Mouse (Mus musculus) heart, postnatal 14 days (tissue): Measurements from ENCODE around the gene Bmp6. TPM values are rescaled to one million over a fixed set of nuclear protein-coding genes. Genes with fewer than 3 reads are reported as not detected.
A peak's percentile ranks its signal among the peaks of the same experiment; 100 is the strongest.

ENCODE experiments used
- DNase-seq, 2 experiments: peaks; one replicate each; pipeline ENCODE4 v3.0.0; 2021 to 2022
- intact Hi-C: fragments of 180-260 bp; cut with DNase I; formaldehyde crosslinking; loops from one replicate; pipeline ENCODE4 v1.15.1; 2025
- total RNA-seq, 2 experiments: library from RNA; stranded (reverse); gene quantifications; 2 replicates each; pipeline ENCODE4 v1.2.3; 2021

Gene Bmp6
- total RNA-seq, 2 experiments from 2014 or later: 15.8 to 21.5 TPM

DNA sequence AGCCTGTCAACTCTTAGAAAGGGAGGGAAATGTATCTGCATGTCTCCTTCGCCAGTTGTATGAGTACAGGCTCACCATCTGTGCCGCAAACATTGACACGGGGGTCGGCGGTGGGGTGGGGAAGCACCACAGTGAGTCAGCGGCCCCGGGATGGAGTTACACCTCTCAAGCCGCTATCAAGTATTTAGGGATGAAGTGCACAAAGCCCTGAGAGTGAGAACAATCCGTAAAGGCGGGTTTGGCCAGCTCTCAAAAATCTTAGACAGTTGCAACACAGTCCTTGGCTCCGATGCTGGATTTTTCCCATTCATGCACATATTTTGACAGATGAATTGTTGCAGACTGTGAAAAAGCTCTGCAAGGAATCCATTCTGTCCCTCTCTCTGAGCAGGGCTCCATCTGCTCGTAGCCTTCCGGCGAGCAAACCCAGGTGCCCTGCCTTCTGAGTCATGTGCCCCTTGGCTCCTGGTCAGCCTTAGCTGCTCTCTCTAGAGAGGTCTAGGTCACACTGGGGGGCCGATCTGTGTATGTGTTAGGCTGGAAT, 65.5 kb downstream of the Bmp6 start:
- intact Hi-C loops: no loop called here

DNA sequence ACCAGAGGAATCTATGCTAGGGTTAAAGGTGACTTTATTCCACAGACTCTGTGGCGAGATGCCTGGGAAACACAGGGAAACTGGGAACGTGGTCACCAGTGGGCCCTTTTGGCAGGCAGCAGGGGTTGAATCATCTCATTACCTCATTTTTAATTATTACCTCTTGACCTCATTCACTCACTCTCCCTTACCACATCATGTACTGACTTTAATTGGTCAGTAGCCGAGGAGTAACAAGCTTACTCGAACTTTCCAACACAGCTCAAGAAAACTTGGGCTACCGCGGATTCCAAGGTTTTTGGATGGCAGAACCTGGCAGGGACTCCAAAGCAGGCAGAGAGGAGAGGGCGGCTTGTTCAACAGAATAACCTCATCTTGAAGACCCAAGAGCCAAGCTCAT, 74.9 kb downstream of the Bmp6 start:
- no peak for DNase-seq
- intact Hi-C loops: no loop called here

More for the DNA sequence above, 65.5 kb downstream of the Bmp6 start:
- DNase-seq: peak; percentile 69 to 74

DNA sequence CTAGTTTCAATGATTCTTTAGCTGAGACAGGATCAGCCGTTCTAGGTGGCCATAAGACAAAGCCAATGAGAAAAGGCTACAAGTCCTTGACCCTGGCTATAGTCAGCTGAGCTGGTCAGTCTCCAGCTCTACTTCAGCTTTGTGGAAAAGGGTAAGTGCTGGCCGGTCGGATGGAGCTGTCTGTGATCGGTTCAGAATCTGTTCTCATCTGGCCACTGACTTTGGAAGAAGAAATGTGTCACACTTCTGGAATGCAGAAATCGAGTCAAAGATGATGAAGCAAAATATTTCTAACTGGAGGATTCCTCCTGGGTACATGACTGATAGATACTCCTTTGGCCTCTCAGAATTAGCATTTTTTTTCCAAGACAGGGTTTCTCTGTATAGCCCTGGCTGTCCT, 77.6 kb downstream of the Bmp6 start:
- intact Hi-C loops: no loop called here
- DNase-seq: no peak

DNA sequence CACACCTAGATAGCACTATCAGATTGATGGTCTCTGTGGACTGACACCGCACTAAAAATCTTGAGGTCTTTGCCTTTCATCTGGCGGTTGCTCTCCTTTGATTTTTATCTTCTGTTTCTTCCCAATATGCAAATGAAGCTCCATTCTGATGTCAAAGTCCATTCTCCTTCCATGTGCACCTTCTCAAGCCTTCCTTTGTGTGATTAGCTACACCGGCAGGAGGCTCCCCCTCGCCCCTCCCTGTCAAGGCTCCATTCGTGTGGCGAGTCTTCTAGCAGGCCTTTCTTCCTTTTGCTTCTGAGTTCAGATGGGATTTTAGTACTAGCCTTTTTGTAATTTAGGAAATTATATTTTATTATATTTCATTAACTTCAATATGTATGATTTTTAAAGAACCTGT, 80.4 kb downstream of the Bmp6 start:
- no peak for DNase-seq
- intact Hi-C loops: no loop called here

DNA sequence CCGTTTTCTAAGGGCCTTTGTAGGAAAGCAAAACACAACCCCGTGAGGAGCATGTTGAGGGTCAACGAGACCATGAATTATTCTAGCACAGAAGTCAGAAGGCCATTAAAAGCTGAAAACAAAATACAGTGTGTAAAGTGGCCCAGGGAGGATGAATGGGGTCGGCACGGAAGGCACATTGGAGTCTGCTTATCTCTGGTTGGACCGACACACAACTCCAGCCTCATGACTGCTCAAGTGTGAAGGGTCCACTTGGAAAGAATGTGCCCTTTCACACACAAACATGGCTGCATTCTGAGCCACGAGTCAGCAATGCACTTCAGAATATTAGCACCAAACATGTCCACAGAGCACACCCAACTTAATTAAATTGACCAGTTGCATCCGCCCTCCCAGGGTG, 84.8 kb downstream of the Bmp6 start:
- intact Hi-C loops: no loop called here
- DNase-seq: no peak

DNA sequence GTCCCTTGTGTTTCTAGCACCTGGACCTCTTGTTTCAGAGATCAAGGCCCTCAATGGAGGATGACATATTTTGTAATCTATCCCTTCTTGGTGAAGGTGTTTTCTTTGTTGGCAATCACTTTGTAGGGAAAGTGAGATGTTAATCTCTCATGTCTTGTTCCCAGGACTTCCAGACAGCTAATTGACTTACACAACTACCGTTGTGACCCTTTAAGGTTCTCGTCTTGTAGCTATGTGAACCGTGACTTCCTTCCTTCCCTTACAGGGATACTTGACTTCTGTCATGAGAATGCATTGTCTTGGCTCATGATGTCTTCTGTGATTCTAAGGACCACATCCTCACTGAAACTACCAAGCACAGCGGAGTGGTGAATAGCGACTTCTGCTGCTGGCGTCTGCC, 85.2 kb downstream of the Bmp6 start:
- intact Hi-C loops: no loop called here
- no peak for DNase-seq

DNA sequence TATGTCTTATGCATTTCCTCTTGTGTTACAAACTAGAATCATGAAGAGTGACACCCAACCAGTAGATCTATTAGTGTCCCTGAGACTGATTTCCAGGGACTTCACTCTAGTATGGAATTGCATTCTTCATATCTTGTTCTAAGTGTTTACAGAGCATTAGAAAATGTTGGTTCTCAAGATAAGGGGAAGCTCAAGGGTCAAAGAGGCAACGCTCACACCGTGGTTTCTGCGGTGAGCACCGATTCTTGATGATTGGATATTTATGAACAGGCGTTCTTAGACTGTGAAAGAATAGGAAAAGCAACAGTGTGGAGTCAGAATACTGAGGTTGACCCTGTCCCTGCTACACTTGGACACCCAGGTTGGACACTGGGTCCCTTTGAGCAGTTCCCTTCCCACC, 89.9 kb downstream of the Bmp6 start:
- no peak for DNase-seq
- intact Hi-C loops: loop anchor here (5.0 kb wide), 1 partner anchor 162 kb away; no protein-coding TSS in a partner anchor

DNA sequence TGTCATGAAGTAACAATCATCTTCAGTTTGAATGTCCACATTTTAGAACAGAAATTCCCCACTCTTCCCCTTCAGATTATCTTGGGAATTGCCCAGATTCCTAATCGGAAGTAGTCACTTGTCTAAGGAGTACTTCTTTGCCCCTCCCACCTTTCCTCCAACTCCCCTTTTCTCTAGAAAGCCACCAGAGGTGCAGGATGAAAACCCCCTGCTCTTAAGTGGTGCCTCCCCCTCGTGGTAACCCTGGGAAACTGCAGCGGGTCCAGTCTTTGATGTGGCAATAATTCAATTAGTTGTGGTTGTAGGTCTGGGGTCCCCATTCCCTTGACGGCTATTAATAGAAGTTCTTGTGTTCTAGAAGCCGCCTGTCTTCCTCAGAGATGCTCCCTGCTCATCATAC, 93.0 kb downstream of the Bmp6 start:
- peak; percentile 42 to 59 for DNase-seq
- intact Hi-C loops: loop anchor here (1.0 to 5.0 kb wide), 2 partner anchors 96 to 159 kb away; no protein-coding TSS in a partner anchor

DNA sequence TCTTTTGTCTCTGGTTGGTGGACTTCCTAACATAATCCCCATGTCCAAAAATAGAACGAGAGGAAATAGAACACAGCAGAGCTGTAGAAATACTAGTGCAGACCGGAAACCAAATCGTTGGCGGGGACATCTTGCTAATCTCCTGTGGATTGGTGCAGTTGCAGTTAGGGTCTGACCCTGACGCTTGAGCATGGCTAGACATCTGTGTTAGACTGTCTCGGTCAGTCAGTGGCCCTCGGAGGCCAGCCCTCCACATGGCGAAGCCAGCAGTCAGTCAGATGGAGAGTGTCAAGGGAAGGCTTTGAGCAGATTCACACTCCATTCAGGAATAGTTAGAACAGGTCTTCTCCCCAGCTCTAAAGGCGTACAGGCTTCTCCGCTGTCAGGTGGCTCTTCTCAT, 95.3 kb downstream of the Bmp6 start:
- peak in 1 of 2 experiments; percentile 22 for DNase-seq
- intact Hi-C loops: no loop called here

DNA sequence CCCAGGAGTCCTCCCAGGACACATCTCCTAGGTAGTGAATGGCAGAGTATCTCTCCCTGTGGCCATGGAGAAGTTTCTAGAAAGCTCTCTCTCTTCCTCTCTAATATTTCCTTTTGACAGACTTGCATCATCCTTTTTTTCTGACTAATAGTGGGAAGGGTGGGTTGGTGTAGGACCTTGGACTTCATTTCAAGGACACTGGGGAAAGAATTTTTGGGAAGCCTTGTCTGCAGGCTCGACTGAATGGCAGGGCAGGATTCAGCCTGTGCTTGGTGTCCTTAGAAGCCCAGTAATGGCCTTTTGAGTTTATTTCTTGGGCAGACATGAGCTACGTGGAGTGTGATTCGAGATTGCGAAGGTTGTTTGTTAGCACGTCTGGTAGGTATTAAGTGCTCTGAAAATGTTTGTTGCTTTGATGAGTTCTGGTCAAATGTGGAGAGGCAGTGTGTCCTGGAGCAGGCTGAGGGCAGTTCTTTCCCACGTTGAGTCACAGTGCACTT, 103.7 kb downstream of the Bmp6 start:
- intact Hi-C loops: no loop called here
- no peak for DNase-seq

DNA sequence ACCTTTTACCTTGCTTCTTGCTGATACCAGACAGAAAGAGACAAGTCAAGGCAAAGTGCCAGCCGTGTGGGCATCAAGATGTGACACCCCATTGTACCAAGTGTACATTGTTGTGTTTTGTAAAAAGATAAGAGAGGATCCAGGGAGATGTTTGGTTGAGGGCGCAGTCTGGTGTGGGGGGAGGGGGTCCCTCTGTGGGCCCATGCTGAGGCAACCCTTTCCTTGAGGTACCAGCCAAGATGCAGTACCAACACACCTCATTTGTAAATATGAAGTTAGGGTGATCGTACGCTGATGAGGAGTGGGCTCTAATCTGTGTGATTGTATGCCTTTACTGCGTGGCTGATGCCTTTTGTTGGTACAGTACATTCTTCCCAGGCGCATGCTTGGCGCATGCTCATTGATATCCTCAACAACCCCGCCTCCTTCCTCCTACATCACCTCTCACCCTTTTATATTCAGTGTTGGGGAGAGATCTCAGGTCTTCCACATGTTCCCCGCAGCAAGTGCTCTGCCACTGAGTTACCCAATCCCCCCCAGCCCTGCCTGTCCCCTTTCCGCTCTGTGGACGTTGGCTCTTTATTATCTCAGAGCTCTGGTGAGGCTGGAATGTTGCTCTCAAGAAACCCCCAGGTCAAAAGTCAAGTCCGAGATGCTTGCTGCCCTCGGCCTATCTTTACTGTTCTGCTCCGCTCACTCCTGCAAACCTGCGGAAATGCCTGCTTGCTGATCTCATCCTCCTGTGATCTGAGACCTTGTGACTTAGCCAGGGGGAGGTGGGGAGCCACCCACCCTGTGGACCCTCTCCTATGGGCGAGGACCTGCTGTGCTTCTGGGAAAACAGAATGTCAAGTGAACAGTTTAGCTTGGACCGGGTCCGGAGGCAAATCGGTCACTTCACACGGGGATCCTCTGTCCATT, 105.4 kb downstream of the Bmp6 start:
- no peak for DNase-seq
- intact Hi-C loops: no loop called here

DNA sequence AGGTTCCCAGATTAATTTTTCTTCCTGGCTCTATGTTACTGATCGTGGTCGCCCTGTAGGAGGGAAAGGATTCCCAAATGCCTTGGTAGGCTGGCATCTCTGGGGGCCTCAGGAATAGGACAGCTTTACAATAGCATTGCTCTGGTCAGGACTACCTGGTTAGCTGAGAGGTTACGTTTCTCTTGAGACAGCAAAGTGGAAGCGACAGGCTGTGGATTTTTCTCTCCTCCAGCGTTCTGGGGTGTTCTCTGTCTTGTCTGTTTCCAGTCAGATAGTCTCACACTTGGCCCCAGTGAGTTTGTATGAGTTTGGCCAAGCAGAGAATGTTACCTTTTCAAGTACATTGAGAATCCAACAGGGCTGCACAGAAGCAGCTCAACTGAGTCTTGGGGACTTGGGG, 106.5 kb downstream of the Bmp6 start:
- intact Hi-C loops: no loop called here

DNA sequence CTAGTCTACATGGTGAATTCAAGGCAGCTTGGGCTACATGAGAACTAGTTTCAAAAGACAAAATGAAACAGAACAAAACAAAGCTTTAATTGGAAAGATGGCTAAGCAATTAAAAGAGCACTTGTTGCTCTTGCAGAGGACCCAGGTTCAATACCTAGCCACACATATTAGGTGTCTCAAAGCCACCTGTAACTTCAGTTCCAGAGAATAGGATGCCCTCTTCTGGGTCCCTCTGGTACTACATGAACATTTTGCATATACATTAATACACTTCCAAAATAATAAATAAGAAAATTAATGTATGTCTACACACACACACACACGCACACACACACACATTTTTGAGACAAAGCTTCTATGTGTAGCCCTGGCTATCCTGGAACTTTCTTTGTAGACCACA, 118.5 kb downstream of the Bmp6 start:
- no peak for DNase-seq
- intact Hi-C loops: no loop called here

More for the DNA sequence above, 106.5 kb downstream of the Bmp6 start:
- DNase-seq: no peak

DNA sequence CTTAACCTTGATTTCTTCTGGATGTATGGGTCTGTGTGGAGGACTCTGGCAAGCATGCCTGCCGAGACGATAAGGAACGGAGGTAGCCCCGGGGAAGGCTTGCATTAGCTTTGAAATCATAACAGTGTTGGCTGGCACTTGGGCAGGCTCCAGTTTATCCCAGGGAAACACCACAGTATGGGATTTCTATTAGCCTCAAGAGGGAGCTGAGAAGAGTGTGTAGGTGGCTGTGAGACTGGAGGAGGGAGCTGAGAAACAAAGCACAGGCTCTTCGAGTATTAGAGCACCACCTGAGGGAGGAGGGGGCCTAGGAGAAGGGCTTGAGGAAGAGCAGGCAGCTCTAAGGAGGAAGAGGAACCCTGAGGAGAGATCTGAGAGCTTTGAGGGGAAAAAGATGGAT, 126.0 kb downstream of the Bmp6 start:
- no peak for DNase-seq
- intact Hi-C loops: no loop called here

DNA sequence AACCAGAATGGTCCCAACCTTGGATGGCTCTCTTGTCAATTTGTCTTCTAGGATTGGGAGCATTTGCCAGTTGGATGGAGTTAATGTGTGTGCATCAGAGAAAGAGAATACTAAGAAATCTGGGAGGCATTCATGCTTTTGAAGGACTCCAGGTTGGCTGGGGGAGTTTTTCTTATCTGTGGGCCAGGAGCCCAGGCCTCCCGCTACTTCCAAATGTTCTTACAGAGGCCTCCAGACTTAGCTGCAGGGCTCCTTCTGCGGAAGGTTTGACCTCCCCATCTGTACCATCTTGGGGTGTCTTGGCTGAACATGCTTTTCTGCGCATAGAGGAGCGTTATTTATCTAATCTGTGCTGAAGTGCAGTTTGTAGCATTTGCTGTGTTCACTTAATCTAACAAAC, 127.7 kb downstream of the Bmp6 start:
- DNase-seq: no peak
- intact Hi-C loops: no loop called here

DNA sequence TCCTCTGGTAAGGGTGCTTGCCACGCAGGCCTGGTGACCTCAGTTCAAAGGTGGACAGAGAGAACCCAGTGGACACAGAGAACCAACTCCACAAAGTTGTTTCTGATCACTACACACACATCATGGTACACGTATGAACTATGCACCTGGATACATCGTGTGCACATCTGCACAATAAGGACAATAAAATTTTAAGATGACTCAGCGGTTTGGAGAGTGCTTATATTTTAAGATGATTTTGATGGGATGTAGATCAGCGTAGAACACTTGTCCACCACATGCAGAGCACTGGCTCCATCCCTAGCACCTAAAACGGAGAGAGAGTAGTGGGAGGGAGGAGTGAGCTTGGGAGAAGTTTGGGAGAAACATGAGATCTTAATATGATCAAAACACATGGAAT, 128.6 kb downstream of the Bmp6 start:
- DNase-seq: no peak

DNA sequence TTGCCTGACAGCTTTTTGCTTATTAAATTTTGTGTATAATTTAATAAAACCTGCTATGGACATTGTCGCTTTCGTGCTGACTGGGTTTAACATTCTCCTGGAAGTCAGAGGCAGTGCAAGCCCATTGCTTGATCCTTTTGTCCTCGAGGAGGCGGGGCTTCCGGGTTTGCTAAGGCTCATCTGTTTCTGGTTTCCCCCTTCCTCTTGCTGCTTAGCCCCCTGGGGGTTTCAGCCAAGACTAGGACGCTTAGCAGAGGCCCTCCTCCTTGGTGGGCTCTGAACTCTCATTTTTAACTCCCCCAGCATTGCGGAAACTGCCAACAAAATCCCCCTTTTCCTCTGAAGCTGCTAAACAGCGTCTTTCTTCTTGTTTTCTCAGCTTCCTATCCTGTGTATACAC, 132.0 kb downstream of the Bmp6 start:
- no peak for DNase-seq

More for the DNA sequence above, 128.6 kb downstream of the Bmp6 start:
- intact Hi-C loops: no loop called here

DNA sequence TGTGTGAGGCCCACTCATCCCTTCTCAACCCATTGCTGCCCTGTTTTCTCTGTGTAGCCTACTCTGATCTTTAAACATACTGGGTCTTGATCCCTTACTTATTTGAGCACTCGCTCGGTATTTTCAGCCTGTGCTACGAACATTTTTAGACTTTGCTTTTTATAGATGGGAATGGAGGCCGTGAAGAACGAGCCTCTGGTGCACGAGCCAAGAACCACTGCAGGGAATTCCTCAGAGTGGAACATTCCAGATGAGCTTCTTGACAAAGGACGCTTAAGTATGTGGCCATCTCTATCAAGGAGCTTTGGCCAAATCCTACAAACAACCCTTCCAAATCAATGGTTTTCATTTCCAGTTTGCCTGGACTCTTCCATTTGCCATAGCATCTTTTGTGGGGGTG, 136.1 kb downstream of the Bmp6 start:
- DNase-seq: no peak
- intact Hi-C loops: no loop called here

More for the DNA sequence above, 132.0 kb downstream of the Bmp6 start:
- intact Hi-C loops: no loop called here

DNA sequence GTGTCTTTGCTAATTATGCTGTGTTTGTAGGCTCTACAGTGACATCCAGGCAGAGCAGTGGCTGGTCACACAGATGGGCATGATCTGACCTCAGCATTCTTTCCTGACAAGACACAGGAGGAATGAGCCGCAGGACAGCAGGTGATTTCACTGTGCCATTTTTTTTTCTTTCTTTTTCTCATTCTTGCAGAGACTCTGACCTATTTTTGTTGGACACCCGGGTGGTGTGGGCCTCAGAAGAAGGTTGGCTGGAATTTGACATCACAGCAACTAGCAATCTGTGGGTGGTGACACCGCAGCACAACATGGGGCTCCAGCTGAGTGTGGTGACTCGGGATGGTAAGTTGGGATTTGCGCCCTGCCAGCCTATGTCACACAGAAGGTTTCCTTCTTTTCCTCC, 139.8 kb downstream of the Bmp6 start:
- no peak for DNase-seq
- intact Hi-C loops: no loop called here

DNA sequence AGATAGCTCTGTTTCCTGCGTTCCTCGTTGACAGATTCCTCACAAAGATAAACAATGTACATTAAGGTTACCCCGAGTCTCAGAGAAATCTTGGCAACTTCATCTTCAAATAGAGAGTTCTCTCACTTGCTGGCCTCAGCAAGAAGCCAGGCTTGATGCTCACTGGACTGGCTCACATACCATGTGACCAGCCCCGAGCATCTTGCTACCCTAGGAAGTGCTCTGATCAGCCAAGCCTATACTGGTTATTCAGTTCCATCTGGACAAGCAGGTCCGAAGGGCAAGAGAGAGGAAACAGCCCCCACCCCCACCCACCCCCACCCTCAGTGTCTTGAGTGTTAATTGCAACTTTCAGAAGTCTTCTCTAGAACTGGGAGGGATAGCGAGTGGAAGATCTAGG, 141.9 kb downstream of the Bmp6 start:
- intact Hi-C loops: no loop called here
- DNase-seq: no peak

DNA sequence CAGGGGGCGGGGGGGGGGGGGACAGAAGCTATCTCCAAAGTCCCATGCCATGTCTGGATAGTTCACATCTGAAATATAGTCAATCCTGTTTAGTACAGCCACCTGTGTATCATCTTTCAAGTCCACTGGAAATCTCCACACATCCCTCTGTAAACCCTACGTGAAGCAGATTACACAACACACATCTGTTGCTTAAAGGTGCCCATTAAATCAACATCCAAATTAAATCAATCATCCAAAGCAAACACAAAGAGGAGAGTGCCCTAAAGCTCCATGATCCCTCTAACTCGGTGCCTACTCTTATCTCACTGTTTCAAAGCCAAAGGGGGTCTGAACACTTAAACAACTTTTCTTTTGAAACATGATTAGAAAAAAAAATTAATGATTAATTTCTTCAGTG, 151.8 kb downstream of the Bmp6 start:
- no peak for DNase-seq
- intact Hi-C loops: no loop called here

DNA sequence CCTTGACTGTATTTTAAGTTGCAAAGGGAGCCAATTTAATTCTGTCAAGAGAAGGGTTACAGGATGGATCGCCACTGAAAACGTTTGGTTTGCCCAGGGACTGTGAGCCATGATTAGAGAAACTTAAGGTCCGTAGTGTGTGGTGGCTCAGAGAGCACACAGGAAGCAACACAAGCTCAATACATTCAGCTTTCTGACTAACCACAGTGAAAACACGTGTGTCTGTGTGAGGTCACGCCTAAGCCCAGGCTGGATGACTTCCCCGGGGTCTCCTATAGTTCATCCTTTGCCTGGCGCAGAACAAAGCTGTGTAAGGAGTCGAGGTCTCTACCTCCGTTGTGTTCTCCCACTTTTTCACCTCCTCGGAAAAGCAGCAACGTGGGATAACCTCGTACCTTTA, 156.4 kb downstream of the Bmp6 start:
- intact Hi-C loops: loop anchor here (10.0 kb wide), 1 partner anchor 437 kb away; no protein-coding TSS in a partner anchor
- DNase-seq: no peak
